Mouse (Mus musculus) liver, embryonic 16.5 days (tissue): Measurements from ENCODE around the gene Ncam2. TPM values are rescaled to one million over a fixed set of nuclear protein-coding genes. Genes with fewer than 3 reads are reported as not detected.

Experiments used
- ATAC-seq: fragments of 200-750 bp; cut with Nextera tagmentation; 2 replicates; pipeline ENCODE4 v1.8.0; 2017; ENCODE audit warnings: low read depth, mild to moderate bottlenecking, moderate number of reproducible peaks, moderate library complexity
- H3K27ac ChIP-seq: fragments of 300-500 bp; sonication (generic); 2 replicates; pipeline ENCODE4 v1.5.1; 2014; ENCODE audit warnings: mild to moderate bottlenecking, low read length
- H3K27me3 ChIP-seq: fragments of 300-500 bp; sonication (generic); 2 replicates; pipeline ENCODE4 v1.6.1; 2014; ENCODE audit warnings: low read depth, low read length, mixed read lengths; ENCODE audit not compliant: control insufficient read depth, insufficient read depth
- H3K36me3 ChIP-seq: fragments of 300-500 bp; sonication (generic); 2 replicates; pipeline ENCODE4 v1.6.1; 2014; ENCODE audit warnings: mild to moderate bottlenecking; ENCODE audit not compliant: control insufficient read depth, insufficient read depth
- H3K4me1 ChIP-seq: fragments of 300-500 bp; sonication (generic); 2 replicates; pipeline ENCODE4 v1.6.1; 2014; ENCODE audit warnings: low read depth, low read length, mixed read lengths; ENCODE audit not compliant: control insufficient read depth
- H3K4me2 ChIP-seq: fragments of 300-500 bp; sonication (generic); 2 replicates; pipeline ENCODE4 v1.6.1; 2014; ENCODE audit warnings: low read depth, low read length, mixed read lengths
- H3K4me3 ChIP-seq: fragments of 300-500 bp; sonication (generic); 2 replicates; pipeline ENCODE4 v1.5.1; 2014; ENCODE audit warnings: low read depth, mild to moderate bottlenecking, low read length
- H3K9ac ChIP-seq: fragments of 300-500 bp; sonication (generic); 2 replicates; pipeline ENCODE4 v1.6.1; 2014; ENCODE audit warnings: low read depth, low read length
- H3K9me3 ChIP-seq: fragments of 300-500 bp; sonication (generic); replicated peaks from 2 replicates; pipeline ENCODE4 v1.6.1; 2016; ENCODE audit warnings: low read length; ENCODE audit not compliant: control insufficient read depth
- WGBS: fragments of 180-500 bp; shearing (Covaris S2); extraction: QIAGEN DNeasy Blood & Tissue Kit; methylation state at CpG from one replicate; pipeline ENCODE4 v1.1.7; 2014; ENCODE audit not compliant: insufficient replicate concordance; 5-methylcytosine and 5-hydroxymethylcytosine counted together
- polyA plus RNA-seq: library from polyadenylated mRNA; unstranded; fragments of >200 nt; fragmentation: Nextera tagmentation; extraction: Ambion mirVana; gene quantifications from 2 replicates; pipeline ENCODE4 v1.2.1, GENCODE M21; 2015

The Ncam2 gene
- polyA plus RNA-seq, 1 experiment from 2014 or later: not detected

- no peak overlapping the region for H3K4me3 ChIP-seq
- no peaks in the 10 kb centered on the region for H3K9me3 ChIP-seq
- ATAC-seq: no peak
- H3K27ac ChIP-seq: no peak overlapping the region
- H3K4me1 ChIP-seq: no peaks in the 10 kb centered on the region; the same call in 1 of the 2 replicates
- peaks cover 13% of the 10 kb centered on the region for H3K27me3 ChIP-seq
- WGBS: 30% methylated on average over 5 of the region's 5 CpGs
- H3K36me3 ChIP-seq: no peaks in the 10 kb centered on the region
- H3K4me2 ChIP-seq: no peak overlapping the region
- H3K9ac ChIP-seq: no peak overlapping the region
These were observed 974 bp downstream of the Ncam2 start for GRCm38 (mm10) chr16:81201471-81201870.

- Histone ChIP-seq H3K4me3 (no peak overlapping the region), H3K9ac (no peak overlapping the region), H3K36me3 (no peaks in the 10 kb centered on the region), H3K4me2 (no peak overlapping the region), H3K27ac (no peak overlapping the region), H3K9me3 (no peaks in the 10 kb centered on the region), H3K4me1 (no peaks in the 10 kb centered on the region; the same call in 1 of the 2 replicates), H3K27me3 (peaks cover 13% of the 10 kb centered on the region)
- ATAC-seq: no peak
- 11% methylated on average over 4 of the region's 4 CpGs for WGBS
These were observed 1.5 kb downstream of the Ncam2 start for GRCm38 (mm10) chr16:81201992-81202391.

GRCm38 (mm10) chr16:81202721-81203161 lies 2.2 kb downstream of the Ncam2 start:
- no peaks in the 10 kb centered on the region for H3K36me3 ChIP-seq
- no peak overlapping the region for H3K27ac ChIP-seq
- no peak overlapping the region for H3K4me3 ChIP-seq
- 63% methylated on average over 8 of the region's 8 CpGs for WGBS
- no peak for ATAC-seq
- H3K9me3 ChIP-seq: no peaks in the 10 kb centered on the region
- no peak overlapping the region for H3K4me2 ChIP-seq
- H3K9ac ChIP-seq: no peak overlapping the region
- no peaks in the 10 kb centered on the region; the same call in 1 of the 2 replicates for H3K4me1 ChIP-seq
- H3K27me3 ChIP-seq: peaks cover 13% of the 10 kb centered on the region

- no peak overlapping the region for H3K27ac ChIP-seq
- H3K36me3 ChIP-seq: no peaks in the 10 kb centered on the region
- no peak for ATAC-seq
- no peaks in the 10 kb centered on the region; the same call in 1 of the 2 replicates for H3K4me1 ChIP-seq
- H3K9me3 ChIP-seq: no peaks in the 10 kb centered on the region
- H3K9ac ChIP-seq: no peak overlapping the region
- no peak overlapping the region for H3K4me2 ChIP-seq
- peaks cover 12% of the 10 kb centered on the region for H3K27me3 ChIP-seq
- no peak overlapping the region for H3K4me3 ChIP-seq
- WGBS: 57% methylated on average over 12 of the region's 12 CpGs
These were observed 4.0 kb downstream of the Ncam2 start for GRCm38 (mm10) chr16:81204405-81205034.

- Histone ChIP-seq H3K9ac (no peak overlapping the region), H3K27ac (no peak overlapping the region), H3K27me3 (no peaks in the 10 kb centered on the region), H3K4me3 (no peak overlapping the region), H3K4me1 (no peaks in the 10 kb centered on the region), H3K9me3 (no peaks in the 10 kb centered on the region), H3K4me2 (no peak overlapping the region), H3K36me3 (no peaks in the 10 kb centered on the region)
- WGBS: 63% methylated on average over 3 of the region's 3 CpGs
- ATAC-seq: no peak
These were observed 20.7 kb downstream of the Ncam2 start for GRCm38 (mm10) chr16:81221176-81221575.

- Histone ChIP-seq H3K9me3 (no peaks in the 10 kb centered on the region), H3K27me3 (no peaks in the 10 kb centered on the region), H3K4me3 (no peak overlapping the region), H3K4me2 (no peak overlapping the region), H3K36me3 (no peaks in the 10 kb centered on the region), H3K9ac (no peak overlapping the region), H3K4me1 (no peaks in the 10 kb centered on the region), H3K27ac (no peak overlapping the region)
- no peak for ATAC-seq
- WGBS: 41% methylated on average over 1 of the region's 1 CpGs
These were observed 23.3 kb downstream of the Ncam2 start for GRCm38 (mm10) chr16:81223841-81224240.

GRCm38 (mm10) chr16:81224253-81224652 lies 23.8 kb downstream of the Ncam2 start:
- no peak for ATAC-seq
- H3K4me2 ChIP-seq: no peak overlapping the region
- H3K9me3 ChIP-seq: no peaks in the 10 kb centered on the region
- H3K27me3 ChIP-seq: no peaks in the 10 kb centered on the region
- no peaks in the 10 kb centered on the region for H3K36me3 ChIP-seq
- no peak overlapping the region for H3K9ac ChIP-seq
- no peak overlapping the region for H3K27ac ChIP-seq
- H3K4me3 ChIP-seq: no peak overlapping the region
- H3K4me1 ChIP-seq: no peaks in the 10 kb centered on the region

- ATAC-seq: no peak
These were observed 54.4 kb downstream of the Ncam2 start for GRCm38 (mm10) chr16:81254875-81255274.

GRCm38 (mm10) chr16:81260429-81260828 lies 59.9 kb downstream of the Ncam2 start:
- no peak overlapping the region for H3K27ac ChIP-seq
- H3K9ac ChIP-seq: no peak overlapping the region
- no peak overlapping the region for H3K4me3 ChIP-seq
- no peaks in the 10 kb centered on the region for H3K9me3 ChIP-seq
- no peaks in the 10 kb centered on the region for H3K27me3 ChIP-seq
- WGBS: 58% methylated on average over 2 of the region's 2 CpGs
- H3K4me2 ChIP-seq: no peak overlapping the region
- ATAC-seq: no peak
- H3K4me1 ChIP-seq: no peaks in the 10 kb centered on the region
- H3K36me3 ChIP-seq: no peaks in the 10 kb centered on the region

More at GRCm38 (mm10) chr16:81254875-81255274, 54.4 kb downstream of the Ncam2 start:
- Histone ChIP-seq H3K27me3 (no peaks in the 10 kb centered on the region), H3K9ac (no peak overlapping the region), H3K36me3 (no peaks in the 10 kb centered on the region), H3K27ac (no peak overlapping the region), H3K4me1 (no peaks in the 10 kb centered on the region), H3K9me3 (no peaks in the 10 kb centered on the region), H3K4me3 (no peak overlapping the region), H3K4me2 (no peak overlapping the region)
